Mouse (Mus musculus) hindbrain, embryonic 14.5 days (tissue): ENCODE data around the gene 1700001O22Rik. TPM values are rescaled to one million over a fixed set of nuclear protein-coding genes. Genes with fewer than 3 reads are reported as not detected.
A peak's percentile ranks its signal among the peaks of the same experiment; 100 is the strongest.

ENCODE experiments used
- ATAC-seq: fragments of 200-750 bp; cut with Nextera tagmentation; 2 replicates; pipeline ENCODE4 v1.8.0; 2017; ENCODE audit warnings: moderate number of reproducible peaks, mild to moderate bottlenecking, moderate TSS enrichment, moderate library complexity; ENCODE audit not compliant: low FRiP score
- DNase-seq: peaks from one replicate; pipeline ENCODE4 v3.0.0-alpha.2; 2015; ENCODE audit warnings: low spot score
- H3K27ac ChIP-seq: fragments of 300-500 bp; sonication (generic); 2 replicates; pipeline ENCODE4 v1.5.1; 2014; ENCODE audit warnings: mild to moderate bottlenecking, moderate library complexity
- H3K27me3 ChIP-seq: fragments of 300-500 bp; sonication (generic); 2 replicates; pipeline ENCODE4 v1.6.1; 2014; ENCODE audit warnings: mild to moderate bottlenecking, low read length, mixed read lengths; ENCODE audit not compliant: control insufficient read depth, insufficient read depth
- H3K36me3 ChIP-seq: fragments of 300-500 bp; sonication (generic); replicated peaks from 2 replicates; pipeline ENCODE4 v1.6.1; 2014; ENCODE audit not compliant: control insufficient read depth, insufficient read depth
- H3K4me1 ChIP-seq: fragments of 300-500 bp; sonication (generic); replicated peaks from 2 replicates; pipeline ENCODE4 v1.6.1; 2014; ENCODE audit warnings: antibody characterized with exemption, low read length, mixed read lengths; ENCODE audit not compliant: control insufficient read depth, insufficient read depth
- H3K4me2 ChIP-seq: fragments of 300-500 bp; sonication (generic); replicated peaks from 2 replicates; pipeline ENCODE4 v1.6.1; 2014; ENCODE audit warnings: mild to moderate bottlenecking, moderate library complexity
- H3K4me3 ChIP-seq: fragments of 300-500 bp; sonication (generic); replicated peaks from 2 replicates; pipeline ENCODE4 v1.5.1; 2014; ENCODE audit warnings: mild to moderate bottlenecking, low read length
- H3K9ac ChIP-seq: fragments of 300-500 bp; sonication (generic); 2 replicates; pipeline ENCODE4 v1.6.1; 2014
- H3K9me3 ChIP-seq: fragments of 300-500 bp; sonication (generic); 2 replicates; pipeline ENCODE4 v1.6.1; 2016; ENCODE audit warnings: low read length; ENCODE audit not compliant: control insufficient read depth
- WGBS: fragments of 180-500 bp; shearing (Covaris S2); extraction: QIAGEN DNeasy Blood & Tissue Kit; methylation state at CpG from one replicate; pipeline ENCODE4 v1.1.7; 2014; 5-methylcytosine and 5-hydroxymethylcytosine counted together
- polyA plus RNA-seq: library from polyadenylated mRNA; unstranded; fragments of >200 nt; fragmentation: Nextera tagmentation; extraction: Ambion mirVana; gene quantifications from 2 replicates; pipeline ENCODE4 v1.2.1, GENCODE M21; 2014

1700001O22Rik gene
- polyA plus RNA-seq, 1 experiment from 2014 or later: 2.1 TPM

DNA sequence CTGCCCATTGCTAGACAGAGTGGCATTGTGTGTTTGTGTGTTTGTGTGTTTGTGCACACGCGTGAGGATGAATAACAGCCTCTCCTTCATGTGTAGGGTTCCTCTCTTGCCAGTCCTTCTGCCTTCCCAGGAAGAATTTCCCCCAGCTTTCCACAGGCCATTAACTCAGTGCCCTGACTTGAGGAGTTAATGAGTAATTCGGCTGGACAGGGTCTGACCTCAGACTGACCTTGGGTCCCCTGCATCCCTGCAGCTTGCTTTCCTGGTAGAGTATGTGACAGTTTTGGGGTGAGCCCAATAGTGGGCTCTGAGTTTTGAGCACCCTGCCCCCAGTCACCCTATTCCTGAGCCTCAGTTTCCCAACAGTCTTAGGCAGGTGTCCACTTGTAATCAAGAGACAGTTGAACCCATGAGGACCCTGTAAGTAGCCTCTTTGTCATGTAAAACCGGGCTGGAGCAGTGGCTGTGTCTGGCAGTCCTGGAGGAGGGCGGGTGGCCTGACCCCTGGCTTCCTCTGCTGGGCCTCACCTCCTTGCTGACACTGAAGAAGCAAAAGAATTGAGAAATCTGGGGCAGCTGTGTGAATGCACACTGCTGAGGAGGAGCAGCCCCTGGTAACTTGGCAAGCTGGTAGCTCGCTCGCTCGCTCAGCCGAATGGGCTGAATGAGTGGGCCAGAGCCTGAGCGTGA lies 43.5 kb downstream of the 1700001O22Rik start:
- Histone ChIP-seq H3K4me1 (peaks cover 10% of the 10 kb centered on the region; the same call in 1 of the 2 replicates), H3K27me3 (no peaks in the 10 kb centered on the region), H3K27ac (no peak overlapping the region), H3K4me2 (no peak overlapping the region), H3K36me3 (no peaks in the 10 kb centered on the region), H3K4me3 (no peak overlapping the region), H3K9me3 (peaks cover 4% of the 10 kb centered on the region; the same call in 1 of the 2 replicates), H3K9ac (no peak overlapping the region)
- 30% methylated on average over 10 of the region's 10 CpGs for WGBS
- ATAC-seq: no peak
- no peak for DNase-seq

DNA sequence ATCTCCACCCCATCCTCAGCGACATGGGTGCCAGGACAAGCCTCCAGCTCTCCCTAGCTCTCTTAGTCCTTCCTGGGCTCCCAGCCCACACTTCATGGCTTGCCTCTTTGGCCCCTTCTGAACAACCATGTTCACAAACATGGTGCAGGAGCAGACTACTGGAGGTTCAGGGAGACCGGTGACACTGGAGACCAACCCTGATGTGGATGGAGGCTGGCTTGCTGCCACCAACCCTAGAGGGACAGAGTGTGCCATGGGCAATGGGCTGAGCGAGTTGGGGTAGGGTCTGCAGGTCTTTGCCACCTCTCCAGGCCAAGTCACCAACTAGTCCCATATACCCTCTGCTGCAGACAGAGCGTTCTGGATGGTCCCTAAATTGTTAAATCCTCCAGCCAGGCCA lies 44.0 kb downstream of the 1700001O22Rik start:
- 62% methylated on average over 4 of the region's 4 CpGs for WGBS
- no peak for DNase-seq
- H3K27me3 ChIP-seq: no peaks in the 10 kb centered on the region
- no peak for ATAC-seq
- H3K36me3 ChIP-seq: no peaks in the 10 kb centered on the region
- peaks cover 10% of the 10 kb centered on the region; the same call in 1 of the 2 replicates for H3K4me1 ChIP-seq
- H3K27ac ChIP-seq: 0 out of 2 replicates have a peak overlapping the region, but pooled peaks have one; percentile 17
- no peak overlapping the region for H3K4me3 ChIP-seq
- no peak overlapping the region for H3K4me2 ChIP-seq
- H3K9me3 ChIP-seq: peaks cover 4% of the 10 kb centered on the region; the same call in 1 of the 2 replicates
- no peak overlapping the region for H3K9ac ChIP-seq

GRCm38 (mm10) chr2:30759088-30759374 lies 44.4 kb downstream of the 1700001O22Rik start:
- DNase-seq: no peak
- 41% methylated on average over 4 of the region's 4 CpGs for WGBS
- Histone ChIP-seq H3K9me3 (peaks cover 4% of the 10 kb centered on the region; the same call in 1 of the 2 replicates), H3K4me1 (peaks cover 10% of the 10 kb centered on the region; the same call in 1 of the 2 replicates), H3K27ac (peak overlapping the region; percentile 17; the same call in 1 of the 2 replicates), H3K4me3 (no peak overlapping the region), H3K36me3 (no peaks in the 10 kb centered on the region), H3K9ac (no peak overlapping the region), H3K4me2 (no peak overlapping the region), H3K27me3 (no peaks in the 10 kb centered on the region)
- no peak for ATAC-seq

GRCm38 (mm10) chr2:30758341-30759087 lies 44.9 kb downstream of the 1700001O22Rik start:
- peaks cover 4% of the 10 kb centered on the region; the same call in 1 of the 2 replicates for H3K9me3 ChIP-seq
- WGBS: 4% methylated on average over 17 of the region's 17 CpGs
- ATAC-seq (peak; percentile 73; the same call in 1 of the 2 replicates), DNase-seq (peak; percentile 74)
- no peak overlapping the region for H3K9ac ChIP-seq
- no peak overlapping the region for H3K4me3 ChIP-seq
- H3K4me2 ChIP-seq: no peak overlapping the region
- H3K4me1 ChIP-seq: peaks cover 10% of the 10 kb centered on the region; the same call in 1 of the 2 replicates
- peak overlapping the region; percentile 17; the same call in 1 of the 2 replicates for H3K27ac ChIP-seq
- H3K27me3 ChIP-seq: no peaks in the 10 kb centered on the region
- H3K36me3 ChIP-seq: no peaks in the 10 kb centered on the region

- no peak overlapping the region for H3K4me2 ChIP-seq
- H3K4me3 ChIP-seq: no peak overlapping the region
- 0 out of 2 replicates have a peak overlapping the region, but pooled peaks have one; percentile 14 for H3K27ac ChIP-seq
- H3K9ac ChIP-seq: no peak overlapping the region
- ATAC-seq: no peak
- peaks cover 10% of the 10 kb centered on the region; the same call in 1 of the 2 replicates for H3K4me1 ChIP-seq
- H3K27me3 ChIP-seq: no peaks in the 10 kb centered on the region
- no peaks in the 10 kb centered on the region for H3K36me3 ChIP-seq
- 83% methylated on average over 10 of the region's 10 CpGs for WGBS
- DNase-seq: no peak
- no peaks in the 10 kb centered on the region; the same call in 1 of the 2 replicates for H3K9me3 ChIP-seq
Observed at GRCm38 (mm10) chr2:30756962-30757715, 46.3 kb downstream of the 1700001O22Rik start.

DNA sequence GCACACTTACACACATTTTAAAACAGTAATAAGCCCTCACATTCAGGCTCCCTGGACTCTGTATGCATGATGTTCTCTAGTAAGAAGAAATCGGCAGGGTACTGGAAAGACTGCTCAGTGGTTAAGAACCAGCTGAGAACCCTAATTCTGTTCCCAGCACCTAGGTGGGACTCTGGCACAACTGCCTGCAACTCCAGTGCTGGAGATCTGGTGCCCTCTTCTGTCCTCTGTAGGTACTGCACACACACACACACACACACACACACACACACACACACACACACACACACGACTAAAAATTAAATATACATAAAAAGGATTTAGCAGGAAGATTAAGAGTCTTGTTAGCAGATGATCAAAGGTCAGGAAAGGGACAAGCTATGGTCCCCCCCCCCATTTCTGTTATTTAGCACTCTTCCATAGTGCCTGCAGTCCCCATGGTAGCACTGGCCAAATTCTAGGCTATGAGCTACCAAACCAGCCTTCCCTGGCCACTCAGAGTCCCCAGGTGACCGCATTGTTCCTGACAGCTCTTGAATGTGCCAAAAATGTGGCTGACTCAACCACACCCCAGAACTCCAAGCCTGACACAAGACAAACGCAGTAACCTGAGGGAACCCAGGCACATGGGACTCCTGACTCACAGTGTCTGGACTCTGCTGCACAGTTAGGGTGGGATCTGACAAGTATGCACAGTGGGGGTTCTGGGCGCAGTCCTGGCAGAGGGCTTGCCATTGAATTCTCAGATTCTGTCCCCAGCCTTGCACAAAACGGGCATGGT lies 47.3 kb downstream of the 1700001O22Rik start:
- DNase-seq (no peak), ATAC-seq (no peak)
- Histone ChIP-seq H3K4me3 (no peak overlapping the region), H3K27ac (no peak overlapping the region), H3K36me3 (no peaks in the 10 kb centered on the region), H3K9ac (no peak overlapping the region), H3K9me3 (no peaks in the 10 kb centered on the region; the same call in 1 of the 2 replicates), H3K4me2 (no peak overlapping the region), H3K4me1 (peaks cover 10% of the 10 kb centered on the region; the same call in 1 of the 2 replicates), H3K27me3 (no peaks in the 10 kb centered on the region)
- 94% methylated on average over 6 of the region's 6 CpGs for WGBS

- WGBS: 79% methylated on average over 3 of the region's 3 CpGs
Observed at GRCm38 (mm10) chr2:30754831-30755230, 48.6 kb downstream of the 1700001O22Rik start.

DNA sequence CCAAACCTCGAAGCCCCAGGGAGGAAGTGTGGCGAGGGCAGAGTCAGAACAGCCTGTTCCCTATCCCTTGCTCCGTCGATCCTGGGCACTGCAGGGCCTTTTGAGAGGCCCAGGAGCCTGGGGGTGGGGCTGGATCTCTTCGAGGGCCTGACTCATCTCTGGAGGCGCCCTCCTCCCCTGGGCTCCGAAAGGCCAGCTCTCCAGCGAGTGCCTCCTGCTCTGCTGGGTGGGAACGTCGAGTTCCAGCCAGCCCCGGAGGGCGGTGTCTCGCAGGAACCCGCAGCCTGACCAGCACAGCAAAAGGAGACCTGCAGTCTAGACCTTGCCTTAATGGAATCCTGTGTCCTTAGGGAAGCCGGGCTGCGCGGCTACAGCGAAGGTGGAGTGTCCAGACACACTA lies 50.2 kb downstream of the 1700001O22Rik start:
- Histone ChIP-seq H3K27me3 (no peaks in the 10 kb centered on the region), H3K9ac (no peak overlapping the region), H3K27ac (no peak overlapping the region), H3K4me2 (no peak overlapping the region), H3K9me3 (no peaks in the 10 kb centered on the region; the same call in 1 of the 2 replicates), H3K4me1 (peaks cover 3% of the 10 kb centered on the region; the same call in 1 of the 2 replicates), H3K36me3 (no peaks in the 10 kb centered on the region), H3K4me3 (no peak overlapping the region)
- WGBS: 20% methylated on average over 18 of the region's 18 CpGs
- DNase-seq (no peak), ATAC-seq (no peak)

More at GRCm38 (mm10) chr2:30754831-30755230, 48.6 kb downstream of the 1700001O22Rik start:
- no peaks in the 10 kb centered on the region for H3K36me3 ChIP-seq
- no peaks in the 10 kb centered on the region; the same call in 1 of the 2 replicates for H3K9me3 ChIP-seq
- H3K27ac ChIP-seq: no peak overlapping the region
- no peak for DNase-seq
- peaks cover 4% of the 10 kb centered on the region; the same call in 1 of the 2 replicates for H3K4me1 ChIP-seq
- no peak overlapping the region for H3K4me3 ChIP-seq
- H3K4me2 ChIP-seq: no peak overlapping the region
- no peaks in the 10 kb centered on the region for H3K27me3 ChIP-seq
- no peak overlapping the region for H3K9ac ChIP-seq
- ATAC-seq: no peak
